10 mouse cellular contexts compared by ENCODE assay signal in genomic region chr2:181155801-181156200, GRCm38 (mm10). TPM values are rescaled to one million over a fixed set of nuclear protein-coding genes. Genes with fewer than 3 reads are reported as not detected.
DNase-seq lines count a peak whose midpoint lies in the region; ATAC-seq lines count a peak whose summit lies in the region.
"Had no signal": no experiment of that assay in that cellular context is flagged by ENCODE, and none has a peak within 500 bp of the region (broad histone marks: within the 10 kb centered on the region; RNA-seq: fewer than 3 reads in every experiment).

No protein-coding gene starts in this region.

- H3K36me3 ChIP-seq in forebrain, embryonic 11.5 days (ENCODE audit: control insufficient read depth, insufficient read depth, low read length) = no peaks in the 10 kb centered on the region
- no peaks in the 10 kb centered on the region for H3K36me3 ChIP-seq in hindbrain, embryonic 10.5 days
- H3K36me3 ChIP-seq: embryonic facial prominence, embryonic 15.5 days had no signal

- ATAC-seq in forebrain, embryonic 11.5 days (replicated peaks; ENCODE audit: low FRiP score) = no peak
- ATAC-seq in megakaryocyte, adult 5-6 weeks (ENCODE audit: poor library complexity, severe bottlenecking) = no peak

- H3K4me3 ChIP-seq in forebrain, embryonic 11.5 days (ENCODE audit: low read depth, low read length) = 0 out of 2 replicates have a peak overlapping the region, but pooled peaks have one; percentile 32
- H3K4me3 ChIP-seq in hindbrain, embryonic 10.5 days = peak overlapping the region; percentile 54

- H3K27me3 ChIP-seq in forebrain, embryonic 11.5 days (ENCODE audit: control insufficient read depth, insufficient read depth, low read length) = peaks cover 16% of the 10 kb centered on the region
- peaks cover 80% of the 10 kb centered on the region for H3K27me3 ChIP-seq in hindbrain, embryonic 10.5 days (ENCODE audit: insufficient read depth, poor library complexity, severe bottlenecking)

- peaks cover 10% of the 10 kb centered on the region; the same call in 1 of the 2 replicates for H3K4me1 ChIP-seq in forebrain, embryonic 11.5 days (replicated peaks; ENCODE audit: control insufficient read depth, insufficient read depth, low read length)
- H3K4me1 ChIP-seq in hindbrain, embryonic 10.5 days (replicated peaks) = peaks cover 34% of the 10 kb centered on the region

- 63% methylated on average over 4 of the region's 4 CpGs for WGBS in forebrain, embryonic 11.5 days
- 79% methylated on average over 4 of the region's 4 CpGs for WGBS in hindbrain, embryonic 10.5 days

- DNase-seq in left cerebral cortex, postnatal 36 days (ENCODE audit: low spot score in 2 of 2) = peak; percentile 38 to 40
- DNase-seq in left cerebral cortex, postnatal 4 days = no peak
- no peak for DNase-seq in forebrain, embryonic 11.5 days (ENCODE audit: low spot score)
- no peak for DNase-seq in hindbrain, embryonic 10.5 days (ENCODE audit: low spot score)
- DNase-seq in right cerebral cortex, postnatal 25 days = peak; percentile 44
- DNase-seq in urinary bladder, adult 18-20 months (ENCODE audit: low spot score in 2 of 2) = no peak
- DNase-seq in layer of hippocampus, adult 9-11 months = no peak
- DNase-seq: kidney, postnatal 36 days had no signal

- no peak overlapping the region for H3K9ac ChIP-seq in forebrain, embryonic 11.5 days (ENCODE audit: low read length)
- H3K9ac ChIP-seq: embryonic facial prominence, embryonic 15.5 days had no signal

- peak overlapping the region; percentile 61; the same call in 1 of the 2 replicates for H3K4me2 ChIP-seq in forebrain, embryonic 11.5 days (ENCODE audit: low read depth, low read length, severe bottlenecking)

- H3K27ac ChIP-seq in forebrain, embryonic 11.5 days (ENCODE audit: low read depth, low read length) = no peak overlapping the region
- H3K27ac ChIP-seq in hindbrain, embryonic 10.5 days = no peak overlapping the region
- H3K27ac ChIP-seq: embryonic facial prominence, embryonic 15.5 days had no signal

- no peaks in the 10 kb centered on the region for H3K9me3 ChIP-seq in forebrain, embryonic 11.5 days (ENCODE audit: control insufficient read depth, low read length)
- H3K9me3 ChIP-seq in hindbrain, embryonic 10.5 days = no peaks in the 10 kb centered on the region
- H3K9me3 ChIP-seq: embryonic facial prominence, embryonic 15.5 days had no signal

- intact Hi-C loops in left cerebral cortex, postnatal 36 days (cut with DNase I) = loop anchor here (2.0 kb wide), 1 partner anchor 35 kb away; no protein-coding TSS in a partner anchor
- intact Hi-C loops in left cerebral cortex, postnatal 4 days (cut with DNase I) = no loop called here

RNA-seq across cellular contexts. Expression of gene Eef1a2, which starts 1.0 kb away (rescaled TPM):
- total RNA-seq in left cerebral cortex, postnatal 36 days (2021) = 1,000 to 10,000 TPM; 1,312 to 1,553 TPM
- total RNA-seq in left cerebral cortex, postnatal 4 days (2021) = 100 to 1,000 TPM; 399 to 423 TPM
- 0.47 and 0.55 TPM in 2 replicates for polyA plus RNA-seq in forebrain, embryonic 11.5 days (2014; fragmentation: Nextera tagmentation; extraction: Ambion mirVana)
- polyA plus RNA-seq in hindbrain, embryonic 10.5 days (2016; fragmentation: Nextera tagmentation; extraction: Ambion mirVana) = 0.47 TPM in 1 of 2 replicates, not detected in the other
- total RNA-seq in megakaryocyte, adult 5-6 weeks (2015) = not detected in 2 replicates
- total RNA-seq in megakaryocyte, adult 5-6 weeks (2017) = not detected in 2 replicates

RNA-seq across cellular contexts. Expression of gene Kcnq2, which starts 20.7 kb away (rescaled TPM):
- 100 to 1,000 TPM; 225 to 264 TPM for total RNA-seq in left cerebral cortex, postnatal 36 days (2021)
- total RNA-seq in left cerebral cortex, postnatal 4 days (2021) = 100 to 1,000 TPM; 191 to 195 TPM
- 13.6 and 13.9 TPM in 2 replicates for polyA plus RNA-seq in forebrain, embryonic 11.5 days (2014; fragmentation: Nextera tagmentation; extraction: Ambion mirVana)
- 5.4 and 15.5 TPM in 2 replicates for polyA plus RNA-seq in hindbrain, embryonic 10.5 days (2016; fragmentation: Nextera tagmentation; extraction: Ambion mirVana)
- total RNA-seq in megakaryocyte, adult 5-6 weeks (2015) = not detected in 2 replicates
- total RNA-seq in megakaryocyte, adult 5-6 weeks (2017) = not detected in 2 replicates

RNA-seq across cellular contexts. Expression of gene Ppdpf, which starts 31.2 kb away (rescaled TPM):
- total RNA-seq in left cerebral cortex, postnatal 36 days (2021) = 10 to 100 TPM; 88.3 to 97.9 TPM
- 100 to 1,000 TPM; 132 to 140 TPM for total RNA-seq in left cerebral cortex, postnatal 4 days (2021)
- polyA plus RNA-seq in forebrain, embryonic 11.5 days (2014; fragmentation: Nextera tagmentation; extraction: Ambion mirVana) = 443 and 478 TPM in 2 replicates
- polyA plus RNA-seq in hindbrain, embryonic 10.5 days (2016; fragmentation: Nextera tagmentation; extraction: Ambion mirVana) = 324 and 415 TPM in 2 replicates
- 87.9 and 88.9 TPM in 2 replicates for total RNA-seq in megakaryocyte, adult 5-6 weeks (2015)
- total RNA-seq in megakaryocyte, adult 5-6 weeks (2017) = 55.7 and 56.1 TPM in 2 replicates

RNA-seq across cellular contexts. Expression of gene Ptk6, which starts 46.8 kb away (rescaled TPM):
- not detected for total RNA-seq in left cerebral cortex, postnatal 36 days (2021)
- not detected for total RNA-seq in left cerebral cortex, postnatal 4 days (2021)
- polyA plus RNA-seq in forebrain, embryonic 11.5 days (2014; fragmentation: Nextera tagmentation; extraction: Ambion mirVana) = not detected in 2 replicates
- polyA plus RNA-seq in hindbrain, embryonic 10.5 days (2016; fragmentation: Nextera tagmentation; extraction: Ambion mirVana) = not detected in 2 replicates
- not detected in 2 replicates for total RNA-seq in megakaryocyte, adult 5-6 weeks (2015)
- not detected in 2 replicates for total RNA-seq in megakaryocyte, adult 5-6 weeks (2017)

RNA-seq across cellular contexts. Expression of gene Srms, which starts 57.2 kb away (rescaled TPM):
- under 1 TPM; 0.25 to 0.50 TPM for total RNA-seq in left cerebral cortex, postnatal 36 days (2021)
- under 1 TPM in 1 of 2 experiments, not detected in 1; 0.18 TPM for total RNA-seq in left cerebral cortex, postnatal 4 days (2021)
- 0.12 TPM in 1 of 2 replicates, not detected in the other for polyA plus RNA-seq in forebrain, embryonic 11.5 days (2014; fragmentation: Nextera tagmentation; extraction: Ambion mirVana)
- polyA plus RNA-seq in hindbrain, embryonic 10.5 days (2016; fragmentation: Nextera tagmentation; extraction: Ambion mirVana) = 0.07 TPM in 1 of 2 replicates, not detected in the other
- total RNA-seq in megakaryocyte, adult 5-6 weeks (2015) = not detected in 2 replicates
- total RNA-seq in megakaryocyte, adult 5-6 weeks (2017) = not detected in 2 replicates

Comparison
In these comparisons a context has a peak if more than half of its experiments do, and no peak if none do; other contexts are left out.
1. DNase-seq: peak in left cerebral cortex, postnatal 36 days (2 of 2) and right cerebral cortex, postnatal 25 days (single experiment); none in left cerebral cortex, postnatal 4 days (single experiment), forebrain, embryonic 11.5 days (single experiment), hindbrain, embryonic 10.5 days (single experiment), urinary bladder, adult 18-20 months (0 of 2) and layer of hippocampus, adult 9-11 months (single experiment).
2. RNA of gene Eef1a2, which starts 1.0 kb away (total RNA-seq): 1,312 to 1,553 TPM in left cerebral cortex, postnatal 36 days and 399 to 423 TPM in left cerebral cortex, postnatal 4 days; not detected in megakaryocyte, adult 5-6 weeks; every median in the first group is over 100 times any median in the second.
3. RNA of gene Kcnq2, which starts 20.7 kb away (total RNA-seq): 225 to 264 TPM in left cerebral cortex, postnatal 36 days and 191 to 195 TPM in left cerebral cortex, postnatal 4 days; not detected in megakaryocyte, adult 5-6 weeks; every median in the first group is over 100 times any median in the second.